Mouse (Mus musculus) left cerebral cortex, adult 6 months (tissue): ENCODE data around the gene Twistnb. TPM values are rescaled to one million over a fixed set of nuclear protein-coding genes. Genes with fewer than 3 reads are reported as not detected.

Source experiments
- long read RNA-seq, 2 experiments: library from polyadenylated mRNA; unstranded; transcript quantifications; one replicate each; pipeline ENCODE4 v2.0.0; 2019 to 2020
- polyA plus RNA-seq: library from polyadenylated mRNA; unstranded; fragments of <200 nt; fragmentation: Nextera tagmentation; gene quantifications from 2 replicates; pipeline ENCODE4 v1.2.3, GENCODE M21; 2021

The Twistnb gene
- 21.8 and 35.8 TPM in 2 replicates for polyA plus RNA-seq
- long read RNA-seq, experiment 1, full-length matches to known transcripts, result 32 of 42 reads
- long read RNA-seq, experiment 1, partial matches to known transcripts, result 4 of 42 reads
- long read RNA-seq, experiment 1, other reads (novel, unspliced or antisense), result 6 of 42 reads
- long read RNA-seq, experiment 2, full-length matches to known transcripts, result 20 of 28 reads
- long read RNA-seq, experiment 2, partial matches to known transcripts, result 1 of 28 reads
- long read RNA-seq, experiment 2, other reads (novel, unspliced or antisense), result 7 of 28 reads

DNA sequence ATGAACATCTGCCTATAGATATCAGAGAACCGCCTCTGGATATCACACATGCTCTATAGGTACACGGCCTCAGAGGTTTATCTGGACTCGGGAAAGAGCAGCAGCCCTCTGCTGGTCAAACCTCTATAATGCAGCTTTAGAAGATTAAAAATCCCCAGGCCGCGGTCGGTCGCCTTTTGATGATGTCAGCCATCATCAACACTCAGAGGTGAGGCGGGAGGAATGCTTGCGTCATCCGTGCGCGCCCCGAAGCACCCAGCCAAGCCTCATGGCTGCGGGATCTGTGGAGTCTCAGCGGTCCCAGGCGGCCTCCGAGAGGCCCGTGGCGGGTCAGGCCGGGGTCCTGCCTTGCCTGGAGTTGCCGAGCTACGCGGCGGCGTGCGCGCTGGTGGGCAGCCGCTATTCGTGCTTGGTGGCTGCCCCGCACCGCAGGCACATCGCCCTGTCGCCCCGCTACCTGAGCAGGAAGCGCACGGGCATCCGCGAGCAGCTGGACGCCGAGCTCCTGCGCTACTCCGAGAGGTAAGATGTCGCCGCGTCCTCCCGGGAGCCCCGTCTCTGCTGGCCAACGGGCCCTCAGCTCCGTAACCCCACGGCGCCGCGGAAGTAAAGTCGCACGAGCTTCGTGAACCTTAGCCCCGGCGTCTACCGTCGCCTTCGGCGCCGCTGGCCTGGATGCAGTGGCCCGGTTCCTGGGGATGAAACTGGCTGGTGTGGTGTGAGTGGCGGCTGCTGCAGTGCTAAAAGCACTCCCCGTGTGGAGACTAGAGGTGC lies at the start of gene Twistnb:
Twistnb (plus strand) TSS at position 249 of the 774 bp plus-strand sequence.

DNA sequence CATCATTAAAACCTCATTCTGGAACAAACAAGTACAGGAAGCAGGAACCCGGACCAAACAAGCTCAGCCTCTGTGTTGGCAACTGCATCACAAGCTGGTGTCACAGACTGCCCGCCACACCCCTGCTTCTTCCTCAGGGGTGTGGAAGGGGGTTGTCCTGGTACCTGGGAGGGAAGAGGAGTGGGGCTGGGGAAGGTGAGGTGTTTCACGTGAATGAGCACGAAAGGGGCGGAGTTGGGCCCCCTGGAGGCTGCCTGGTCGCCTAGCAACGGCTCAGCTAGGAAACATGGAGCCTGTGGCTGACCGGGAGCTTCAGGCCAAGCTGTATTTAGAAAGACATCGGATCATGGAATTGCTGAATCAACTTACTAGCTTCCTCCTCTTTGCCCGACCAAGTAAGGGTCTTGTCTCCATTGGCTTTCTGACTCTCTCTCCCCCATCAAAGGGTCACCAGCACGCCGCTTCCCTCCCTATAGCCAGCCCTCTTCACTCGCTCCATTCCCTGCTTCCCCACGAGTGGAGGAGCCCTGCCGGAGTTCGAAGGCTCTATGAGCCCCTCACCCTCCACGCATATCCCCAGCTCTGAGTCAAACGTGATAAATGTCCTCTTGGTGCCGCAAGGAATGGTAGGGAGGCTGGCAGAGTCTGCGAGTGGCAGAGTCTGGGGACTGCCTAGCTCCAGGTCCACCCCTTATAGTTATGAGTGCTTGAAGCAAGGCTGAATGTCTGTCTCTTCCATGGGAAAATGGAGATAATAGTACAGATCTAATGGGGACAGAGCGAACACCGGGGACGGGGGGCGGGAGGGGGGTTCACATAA lies 34.4 kb upstream of the Twistnb start, which contains the start of gene Efcab10:
Efcab10 (plus strand) TSS at position 51 of the 820 bp plus-strand sequence.

Other genes starting within 250 kb of the Twistnb start
- gene Efcab10, start 34.8 kb upstream of the Twistnb start, polyA plus RNA-seq, result 15.9 and 18.4 TPM in 2 replicates